Comparison of ENCODE assay signal across 15 mouse cellular contexts in genomic region chr1:165284096-165284495, GRCm38 (mm10). TPM values are rescaled to one million over a fixed set of nuclear protein-coding genes. Genes with fewer than 3 reads are reported as not detected.
A peak's percentile ranks its signal among the peaks of the same experiment; 100 is the strongest.
DNase-seq lines count a peak whose midpoint lies in the region; ATAC-seq lines count a peak whose summit lies in the region.
"Had no signal": no experiment of that assay in that cellular context is flagged by ENCODE, and none has a peak within 500 bp of the region (broad histone marks: within the 10 kb centered on the region; RNA-seq: fewer than 3 reads in every experiment).

No protein-coding gene starts in this region.

- H3K27ac ChIP-seq in midbrain, embryonic 13.5 days, result 0 out of 2 replicates have a peak overlapping the region, but pooled peaks have one; percentile 14
- H3K27ac ChIP-seq in midbrain, embryonic 11.5 days (ENCODE audit: low read depth, low read length), result no peak overlapping the region
- H3K27ac ChIP-seq in hindbrain, embryonic 15.5 days (replicated peaks), result no peak overlapping the region
- H3K27ac ChIP-seq in neural tube, embryonic 14.5 days (ENCODE audit: low read depth, low read length), result no peak overlapping the region
- H3K27ac ChIP-seq: heart, embryonic 15.5 days; liver, embryonic 15.5 days had no signal

- H3K4me2 ChIP-seq in midbrain, embryonic 13.5 days (replicated peaks), result peak overlapping the region; percentile 84
- no peak overlapping the region for H3K4me2 ChIP-seq in midbrain, embryonic 11.5 days
- H3K4me2 ChIP-seq in hindbrain, embryonic 15.5 days, result peak overlapping the region; percentile 66
- peak overlapping the region; percentile 84 for H3K4me2 ChIP-seq in neural tube, embryonic 14.5 days (ENCODE audit: low read depth, low read length)
- H3K4me2 ChIP-seq: liver, embryonic 15.5 days had no signal

- 71% methylated on average over 7 of the region's 7 CpGs for WGBS in midbrain, embryonic 13.5 days
- 73% methylated on average over 7 of the region's 7 CpGs for WGBS in midbrain, embryonic 11.5 days
- 59% methylated on average over 7 of the region's 7 CpGs for WGBS in hindbrain, embryonic 15.5 days
- 52% methylated on average over 7 of the region's 7 CpGs for WGBS in neural tube, embryonic 14.5 days

- H3K4me1 ChIP-seq in midbrain, embryonic 13.5 days (replicated peaks), result peaks cover 38% of the 10 kb centered on the region
- peaks cover 24% of the 10 kb centered on the region for H3K4me1 ChIP-seq in midbrain, embryonic 11.5 days (ENCODE audit: control insufficient read depth, insufficient read depth, low read length)
- peaks cover 38% of the 10 kb centered on the region for H3K4me1 ChIP-seq in hindbrain, embryonic 15.5 days (replicated peaks)
- H3K4me1 ChIP-seq in neural tube, embryonic 14.5 days (ENCODE audit: control insufficient read depth, insufficient read depth, low read length), result peaks cover 22% of the 10 kb centered on the region

- H3K36me3 ChIP-seq in midbrain, embryonic 13.5 days, result 0 out of 2 replicates have a peak, but pooled peaks cover 7% of the 10 kb centered on the region
- no peaks in the 10 kb centered on the region for H3K36me3 ChIP-seq in midbrain, embryonic 11.5 days (ENCODE audit: control insufficient read depth, insufficient read depth, low read length)
- H3K36me3 ChIP-seq in hindbrain, embryonic 15.5 days, result no peaks in the 10 kb centered on the region
- no peaks in the 10 kb centered on the region for H3K36me3 ChIP-seq in neural tube, embryonic 14.5 days (ENCODE audit: control insufficient read depth, insufficient read depth, low read length)
- H3K36me3 ChIP-seq: heart, embryonic 15.5 days; liver, embryonic 15.5 days had no signal

- peak overlapping the region; percentile 74 for H3K4me3 ChIP-seq in midbrain, embryonic 13.5 days (replicated peaks)
- H3K4me3 ChIP-seq in midbrain, embryonic 11.5 days (ENCODE audit: low read depth, low read length), result no peak overlapping the region
- peak overlapping the region; percentile 89; the same call in 1 of the 2 replicates for H3K4me3 ChIP-seq in hindbrain, embryonic 15.5 days
- H3K4me3 ChIP-seq in neural tube, embryonic 14.5 days (ENCODE audit: low read depth, low read length), result peak overlapping the region; percentile 83; the same call in 1 of the 2 replicates
- H3K4me3 ChIP-seq: heart, embryonic 15.5 days; liver, embryonic 15.5 days had no signal

- H3K27me3 ChIP-seq in midbrain, embryonic 13.5 days, result no peaks in the 10 kb centered on the region
- no peaks in the 10 kb centered on the region for H3K27me3 ChIP-seq in midbrain, embryonic 11.5 days (ENCODE audit: control insufficient read depth, insufficient read depth, low read length)
- H3K27me3 ChIP-seq in hindbrain, embryonic 15.5 days, result no peaks in the 10 kb centered on the region
- H3K27me3 ChIP-seq in neural tube, embryonic 14.5 days (ENCODE audit: control insufficient read depth, insufficient read depth, low read length), result no peaks in the 10 kb centered on the region
- H3K27me3 ChIP-seq: heart, embryonic 15.5 days had no signal

- DNase-seq in heart, adult 11 months, result peak; percentile 75
- DNase-seq in heart, postnatal 10 days, result no peak
- DNase-seq in midbrain, embryonic 11.5 days (ENCODE audit: low spot score, missing footprints), result no peak
- DNase-seq in frontal cortex, postnatal 10 days (ENCODE audit: low spot score in 2 of 2), result no peak
- DNase-seq in left cerebral cortex, postnatal 10 days (ENCODE audit: extremely low spot score in 1 of 2, low spot score in 2 of 2), result no peak
- DNase-seq: adrenal gland, postnatal 14 days; cerebellum, adult 8-10 months; kidney, postnatal 25 days; lung, postnatal 14 days had no signal

- H3K9ac ChIP-seq in midbrain, embryonic 13.5 days (replicated peaks), result peak overlapping the region; percentile 97; the same call in 1 of the 2 replicates
- no peak overlapping the region for H3K9ac ChIP-seq in midbrain, embryonic 11.5 days (ENCODE audit: low read length)
- H3K9ac ChIP-seq in hindbrain, embryonic 15.5 days, result no peak overlapping the region
- no peak overlapping the region for H3K9ac ChIP-seq in neural tube, embryonic 14.5 days (replicated peaks; ENCODE audit: low read depth, low read length)
- H3K9ac ChIP-seq: heart, embryonic 15.5 days; liver, embryonic 15.5 days had no signal

- no peak for ATAC-seq in midbrain, embryonic 13.5 days
- no peak for ATAC-seq in midbrain, embryonic 11.5 days (ENCODE audit: low FRiP score)
- ATAC-seq in hindbrain, embryonic 15.5 days (ENCODE audit: low FRiP score, low read depth), result no peak
- no peak for ATAC-seq in neural tube, embryonic 14.5 days (ENCODE audit: low read depth)

- no peaks in the 10 kb centered on the region for H3K9me3 ChIP-seq in midbrain, embryonic 13.5 days
- no peaks in the 10 kb centered on the region for H3K9me3 ChIP-seq in midbrain, embryonic 11.5 days (ENCODE audit: control insufficient read depth, low read length)
- no peaks in the 10 kb centered on the region for H3K9me3 ChIP-seq in hindbrain, embryonic 15.5 days
- H3K9me3 ChIP-seq in neural tube, embryonic 14.5 days (ENCODE audit: control insufficient read depth, low read length), result no peaks in the 10 kb centered on the region
- H3K9me3 ChIP-seq: heart, embryonic 15.5 days; liver, embryonic 15.5 days had no signal

- intact Hi-C loops in heart, postnatal 10 days (cut with DNase I), result no loop called here
- intact Hi-C loops in left cerebral cortex, postnatal 10 days (cut with DNase I), result no loop called here

RNA-seq across cellular contexts. Expression of gene Gpr161, which starts 11.5 kb away (rescaled TPM):
- 1 to 10 TPM; 5.7 to 8.1 TPM for total RNA-seq in heart, postnatal 10 days (2021)
- polyA plus RNA-seq in midbrain, embryonic 13.5 days (2015; fragmentation: Nextera tagmentation; extraction: Ambion mirVana), result 3.9 and 4.4 TPM in 2 replicates
- polyA plus RNA-seq in midbrain, embryonic 11.5 days (2014; fragmentation: Nextera tagmentation; extraction: Ambion mirVana), result 2.5 TPM in 2 replicates
- polyA plus RNA-seq in hindbrain, embryonic 15.5 days (2015; fragmentation: Nextera tagmentation; extraction: Ambion mirVana), result 3.0 and 3.1 TPM in 2 replicates
- polyA plus RNA-seq in neural tube, embryonic 14.5 days (2014; fragmentation: Nextera tagmentation; extraction: Ambion mirVana), result 3.7 and 4.8 TPM in 2 replicates
- total RNA-seq in left cerebral cortex, postnatal 10 days (2021), result 10 to 100 TPM; 12.7 to 14.3 TPM
- total RNA-seq: monocyte, adult 5-6 weeks had no signal

RNA-seq across cellular contexts. Expression of gene Tiprl, which starts 47.3 kb away (rescaled TPM):
- 10 to 100 TPM; 49.4 to 50.8 TPM for total RNA-seq in heart, postnatal 10 days (2021)
- 135 and 136 TPM in 2 replicates for polyA plus RNA-seq in midbrain, embryonic 13.5 days (2015; fragmentation: Nextera tagmentation; extraction: Ambion mirVana)
- polyA plus RNA-seq in midbrain, embryonic 11.5 days (2014; fragmentation: Nextera tagmentation; extraction: Ambion mirVana), result 103 and 113 TPM in 2 replicates
- polyA plus RNA-seq in hindbrain, embryonic 15.5 days (2015; fragmentation: Nextera tagmentation; extraction: Ambion mirVana), result 125 and 134 TPM in 2 replicates
- 130 and 141 TPM in 2 replicates for polyA plus RNA-seq in neural tube, embryonic 14.5 days (2014; fragmentation: Nextera tagmentation; extraction: Ambion mirVana)
- 10 to 100 TPM; 72.8 to 75.8 TPM for total RNA-seq in left cerebral cortex, postnatal 10 days (2021)
